Mouse (Mus musculus) stomach, embryonic 16.5 days (tissue): ENCODE measurements around the gene Dok1. TPM values are rescaled to one million over a fixed set of nuclear protein-coding genes. Genes with fewer than 3 reads are reported as not detected.
A peak's percentile ranks its signal among the peaks of the same experiment; 100 is the strongest.

ENCODE experiments used
- ATAC-seq: fragments of 200-750 bp; cut with Nextera tagmentation; 2 replicates; pipeline ENCODE4 v1.8.0; 2017; ENCODE audit warnings: moderate number of reproducible peaks, moderate TSS enrichment; ENCODE audit not compliant: insufficient read depth, low FRiP score
- H3K27ac ChIP-seq: fragments of 300-500 bp; sonication (generic); 2 replicates; pipeline ENCODE4 v1.5.1; 2014; ENCODE audit warnings: low read length
- H3K27me3 ChIP-seq: fragments of 300-500 bp; sonication (generic); 2 replicates; pipeline ENCODE4 v1.6.1; 2014; ENCODE audit warnings: low read length, control low read depth, mixed read lengths; ENCODE audit not compliant: control insufficient read depth, insufficient read depth
- H3K36me3 ChIP-seq: fragments of 300-500 bp; sonication (generic); 2 replicates; pipeline ENCODE4 v1.6.1; 2014; ENCODE audit warnings: low read length; ENCODE audit not compliant: control insufficient read depth, insufficient read depth
- H3K4me1 ChIP-seq: fragments of 300-500 bp; sonication (generic); 2 replicates; pipeline ENCODE4 v1.6.1; 2014; ENCODE audit warnings: low read length, control low read depth, mixed read lengths; ENCODE audit not compliant: control insufficient read depth, insufficient read depth
- H3K4me2 ChIP-seq: fragments of 300-500 bp; sonication (generic); 2 replicates; pipeline ENCODE4 v1.6.1; 2014; ENCODE audit warnings: low read depth, low read length, mixed read lengths
- H3K4me3 ChIP-seq: fragments of 300-500 bp; sonication (generic); replicated peaks from 2 replicates; pipeline ENCODE4 v1.5.1; 2014; ENCODE audit warnings: mild to moderate bottlenecking, low read length
- H3K9ac ChIP-seq: fragments of 300-500 bp; sonication (generic); 2 replicates; pipeline ENCODE4 v1.6.1; 2014; ENCODE audit warnings: low read length
- H3K9me3 ChIP-seq: fragments of 300-500 bp; sonication (generic); replicated peaks from 2 replicates; pipeline ENCODE4 v1.6.1; 2016; ENCODE audit warnings: low read length, control low read depth; ENCODE audit not compliant: control insufficient read depth
- WGBS: fragments of 180-500 bp; shearing (Covaris S2); extraction: QIAGEN DNeasy Blood & Tissue Kit; methylation state at CpG from one replicate; pipeline ENCODE4 v1.1.7; 2014; 5-methylcytosine and 5-hydroxymethylcytosine counted together
- polyA plus RNA-seq: library from polyadenylated mRNA; unstranded; fragments of >200 nt; fragmentation: Nextera tagmentation; extraction: Ambion mirVana; gene quantifications from 2 replicates; pipeline ENCODE4 v1.2.1, GENCODE M21; 2015

Dok1 gene
- 10.5 and 11.3 TPM in 2 replicates for polyA plus RNA-seq

DNA sequence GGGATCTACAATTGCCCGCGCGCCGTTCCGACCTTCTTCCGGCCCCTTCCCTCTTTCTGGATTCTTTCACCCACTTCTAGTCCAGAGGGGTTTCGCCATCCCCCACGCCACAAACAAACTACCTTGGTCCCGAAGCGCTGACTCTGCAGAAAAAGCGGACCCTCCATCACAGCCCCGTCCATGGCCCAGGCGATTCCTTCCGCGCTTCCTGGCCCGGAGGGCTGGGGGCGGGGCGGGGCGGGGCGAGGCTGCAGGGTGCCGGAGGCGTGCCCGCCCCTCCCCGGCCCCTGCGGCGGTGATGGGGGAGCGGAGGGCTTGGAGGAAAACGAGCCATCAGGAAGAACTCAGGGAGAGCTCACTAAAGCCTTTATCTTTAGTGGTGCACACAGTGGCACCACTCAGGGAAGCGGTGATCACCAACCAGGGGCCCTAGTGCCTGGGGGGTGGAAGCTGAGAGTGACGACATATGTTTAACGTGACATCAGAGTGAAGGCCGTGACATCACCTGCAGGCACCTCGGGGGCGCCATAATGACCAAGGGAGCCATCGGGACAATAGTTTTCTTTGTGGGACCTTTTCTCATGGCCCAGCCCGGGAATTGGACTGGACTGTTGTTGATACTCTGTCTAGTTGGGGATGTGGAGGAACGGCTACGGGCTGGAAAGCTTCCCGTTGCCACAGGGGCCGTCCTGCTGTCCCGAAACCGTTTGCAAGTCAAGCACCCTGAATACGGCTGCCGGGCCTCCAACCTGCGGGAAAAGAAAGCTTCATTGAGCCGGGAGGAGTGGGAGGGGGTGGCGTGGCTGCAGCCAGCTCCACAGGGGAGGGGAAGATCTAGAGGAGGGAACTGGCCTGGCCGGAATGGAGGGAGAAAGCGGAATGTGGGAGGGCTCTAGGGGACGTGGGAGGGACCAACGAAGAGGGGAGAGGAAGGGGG, at the start of gene Dok1, which contains the start of gene Loxl3:
Gene Dok1, minus strand, starts transcription at position 223 of the 937 bp plus-strand sequence.
Gene Loxl3, plus strand, starts transcription at position 925 of the 937 bp plus-strand sequence.
- no peaks in the 10 kb centered on the region for H3K9me3 ChIP-seq
- peak; percentile 88 for ATAC-seq
- under 1% methylated on average over 51 of the region's 51 CpGs for WGBS
- peaks cover 18% of the 10 kb centered on the region for H3K4me1 ChIP-seq
- peak within 1 kb of the TSS; percentile 83 for H3K9ac ChIP-seq
- peak within 1 kb of the TSS; percentile 92 for H3K4me2 ChIP-seq
- H3K4me3 ChIP-seq: peak within 1 kb of the TSS; percentile 59
- H3K27ac ChIP-seq: peak within 1 kb of the TSS; percentile 91
- H3K27me3 ChIP-seq: peaks cover 7% of the 10 kb centered on the region; the same call in 1 of the 2 replicates
- no peaks in the 10 kb centered on the region for H3K36me3 ChIP-seq

DNA sequence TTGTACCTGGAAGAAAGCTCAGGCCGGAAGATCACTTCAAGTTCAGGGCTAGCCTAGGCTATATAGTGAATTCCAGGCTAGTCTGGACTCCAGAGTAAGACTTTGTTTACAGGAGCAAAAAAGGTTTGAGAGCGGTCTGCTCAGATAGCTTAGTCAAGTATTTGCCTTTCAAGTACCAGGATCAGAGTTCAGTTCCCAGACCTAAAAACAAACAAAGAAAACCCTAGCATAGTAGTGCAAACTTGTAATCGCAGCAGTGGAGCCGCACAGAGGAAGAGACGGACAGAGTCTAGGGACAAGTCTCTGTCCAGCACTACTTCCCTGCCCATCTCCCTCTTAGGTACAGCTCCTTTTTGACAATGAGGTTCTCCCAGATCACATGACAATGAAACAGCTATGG, 46.9 kb upstream of the Dok1 start:
- ATAC-seq: no peak
- 0 out of 2 replicates have a peak, but pooled peaks cover 6% of the 10 kb centered on the region for H3K36me3 ChIP-seq
- 95% methylated on average over 5 of the region's 5 CpGs for WGBS
- peaks cover 10% of the 10 kb centered on the region; the same call in 1 of the 2 replicates for H3K4me1 ChIP-seq
- peaks cover 43% of the 10 kb centered on the region for H3K27me3 ChIP-seq
- no peak overlapping the region for H3K4me2 ChIP-seq
- H3K4me3 ChIP-seq: no peak overlapping the region
- H3K27ac ChIP-seq: no peak overlapping the region
- H3K9me3 ChIP-seq: no peaks in the 10 kb centered on the region
- H3K9ac ChIP-seq: no peak overlapping the region

DNA sequence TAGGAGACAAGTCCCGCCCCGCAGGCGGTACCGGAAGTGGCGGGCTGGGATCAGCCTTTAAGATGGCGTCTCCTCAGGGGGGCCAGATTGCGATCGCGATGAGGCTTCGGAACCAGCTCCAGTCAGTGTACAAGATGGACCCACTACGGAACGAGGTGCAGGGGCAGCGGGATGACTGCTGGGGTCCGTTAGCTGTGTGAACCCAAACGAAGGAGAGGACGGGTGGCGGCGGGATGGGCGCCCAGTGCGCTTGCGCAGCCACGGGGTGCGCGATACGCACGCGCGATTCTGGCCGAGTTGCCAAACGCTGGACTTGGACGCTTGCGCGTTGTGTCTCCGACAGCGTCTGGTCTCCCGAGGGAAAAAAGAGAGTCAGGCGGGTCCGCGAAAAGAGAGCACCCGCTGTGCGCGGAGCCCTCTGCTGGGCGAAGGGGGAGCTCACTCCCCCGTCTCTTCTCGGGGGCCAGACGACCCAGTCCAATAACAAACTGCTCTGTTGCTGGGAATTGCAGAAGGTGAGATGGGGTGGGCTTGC, 45.1 kb upstream of the Dok1 start:
- H3K36me3 ChIP-seq: 0 out of 2 replicates have a peak, but pooled peaks cover 6% of the 10 kb centered on the region
- H3K4me2 ChIP-seq: peak overlapping the region; percentile 97
- WGBS: under 1% methylated on average over 46 of the region's 46 CpGs
- peak overlapping the region; percentile 86 for H3K9ac ChIP-seq
- no peaks in the 10 kb centered on the region for H3K9me3 ChIP-seq
- ATAC-seq: peak; percentile 95
- H3K4me3 ChIP-seq: peak overlapping the region; percentile 85
- peaks cover 43% of the 10 kb centered on the region for H3K27me3 ChIP-seq
- peaks cover 10% of the 10 kb centered on the region; the same call in 1 of the 2 replicates for H3K4me1 ChIP-seq
- peak overlapping the region; percentile 84 for H3K27ac ChIP-seq

DNA sequence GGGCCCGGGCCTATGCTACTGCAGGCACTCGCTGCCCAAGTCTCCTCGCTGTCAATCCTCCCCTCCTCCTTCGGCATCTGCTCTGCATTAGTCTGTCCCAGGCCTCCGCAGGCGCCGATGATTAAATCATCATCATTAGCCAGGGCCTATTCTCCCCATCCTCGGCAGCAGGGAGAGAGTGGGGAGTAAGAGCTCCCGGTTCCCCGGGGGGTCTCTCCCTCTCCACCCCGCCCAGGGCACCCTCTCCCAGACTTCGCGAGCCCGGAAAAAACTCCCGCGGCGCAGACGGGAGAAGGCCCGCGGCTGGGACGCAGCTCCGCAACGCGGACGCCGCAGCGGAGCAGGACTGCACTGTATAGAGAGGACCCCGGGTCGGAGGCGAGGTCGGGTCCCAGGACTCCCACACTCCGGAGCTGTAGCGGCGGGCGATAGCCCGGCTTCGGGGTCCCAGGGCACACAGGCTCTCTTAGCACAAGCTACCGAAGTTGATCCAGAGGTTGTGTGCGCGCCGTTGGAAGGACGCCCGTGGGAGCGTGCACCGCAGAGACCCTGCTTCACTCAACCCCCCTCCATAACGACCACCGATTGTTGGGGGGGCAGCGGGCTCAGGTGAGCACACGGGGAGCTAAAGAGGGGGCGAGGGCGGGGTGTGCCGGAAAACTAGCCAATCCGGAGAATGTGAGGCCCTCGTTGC, 44.5 kb upstream of the Dok1 start, which contains the start of gene Pcgf1:
Gene Pcgf1, plus strand, starts transcription at position 240 of the 694 bp plus-strand sequence.
- H3K4me2 ChIP-seq: peak within 1 kb of the TSS; percentile 97
- H3K27me3 ChIP-seq: peaks cover 41% of the 10 kb centered on the region
- no peaks in the 10 kb centered on the region for H3K9me3 ChIP-seq
- H3K9ac ChIP-seq: peak within 1 kb of the TSS; percentile 86
- peak within 1 kb of the TSS; percentile 85 for H3K4me3 ChIP-seq
- peaks cover 10% of the 10 kb centered on the region; the same call in 1 of the 2 replicates for H3K4me1 ChIP-seq
- under 1% methylated on average over 54 of the region's 54 CpGs for WGBS
- 0 out of 2 replicates have a peak, but pooled peaks cover 6% of the 10 kb centered on the region for H3K36me3 ChIP-seq
- peak; percentile 41 for ATAC-seq
- peak within 1 kb of the TSS; percentile 84 for H3K27ac ChIP-seq

DNA sequence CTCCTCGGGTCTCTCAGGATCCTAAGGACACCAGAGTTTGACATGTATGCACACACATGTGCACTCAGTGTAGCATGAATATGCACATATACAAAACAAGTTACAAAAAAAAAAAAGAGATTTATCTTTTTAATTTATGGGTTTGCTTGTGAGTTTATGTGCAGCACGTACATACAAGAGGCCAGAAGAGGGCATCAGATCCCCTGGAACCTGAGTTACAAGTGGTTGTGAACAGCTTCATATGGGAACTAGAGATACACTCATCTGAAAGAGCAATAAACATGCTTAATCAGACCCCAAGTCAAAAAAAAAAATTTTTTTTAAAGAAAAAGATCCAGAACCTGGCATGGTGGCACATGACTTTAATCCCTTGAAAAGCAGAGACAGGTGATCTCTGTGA, 41.7 kb upstream of the Dok1 start:
- Histone ChIP-seq H3K27me3 (peaks cover 61% of the 10 kb centered on the region), H3K4me1 (peaks cover 16% of the 10 kb centered on the region), H3K4me2 (no peak overlapping the region), H3K9me3 (no peaks in the 10 kb centered on the region), H3K4me3 (no peak overlapping the region), H3K9ac (no peak overlapping the region), H3K27ac (no peak overlapping the region), H3K36me3 (no peaks in the 10 kb centered on the region)
- no peak for ATAC-seq
- 17% methylated on average over 2 of the region's 2 CpGs for WGBS

DNA sequence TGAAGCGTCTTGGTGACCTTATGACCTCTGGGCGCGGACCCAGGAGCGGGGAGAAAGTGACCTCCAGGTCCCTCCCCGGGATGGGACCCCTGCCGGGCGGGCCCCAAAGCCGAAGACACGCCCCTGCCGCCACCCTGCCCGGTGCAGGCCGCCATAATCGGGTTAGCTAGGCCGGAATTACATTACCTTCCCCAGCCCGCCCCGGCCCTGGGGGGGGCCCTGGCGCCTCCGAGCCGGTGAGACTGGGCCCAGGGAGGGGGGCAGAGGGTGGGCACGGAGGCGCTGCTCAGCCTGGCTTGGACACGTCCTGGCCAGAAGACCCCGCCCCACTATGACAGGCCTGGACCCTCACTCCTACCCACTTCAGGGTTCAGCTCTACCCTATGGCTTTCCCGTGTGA, 37.9 kb upstream of the Dok1 start:
- Histone ChIP-seq H3K4me2 (no peak overlapping the region; the same call in 1 of the 2 replicates), H3K9me3 (no peaks in the 10 kb centered on the region), H3K27me3 (peaks cover 92% of the 10 kb centered on the region), H3K4me1 (peaks cover 11% of the 10 kb centered on the region), H3K9ac (no peak overlapping the region), H3K36me3 (no peaks in the 10 kb centered on the region), H3K4me3 (peak overlapping the region; percentile 28), H3K27ac (no peak overlapping the region)
- WGBS: under 1% methylated on average over 22 of the region's 24 CpGs
- ATAC-seq: peak; percentile 46; the same call in 1 of the 2 replicates

DNA sequence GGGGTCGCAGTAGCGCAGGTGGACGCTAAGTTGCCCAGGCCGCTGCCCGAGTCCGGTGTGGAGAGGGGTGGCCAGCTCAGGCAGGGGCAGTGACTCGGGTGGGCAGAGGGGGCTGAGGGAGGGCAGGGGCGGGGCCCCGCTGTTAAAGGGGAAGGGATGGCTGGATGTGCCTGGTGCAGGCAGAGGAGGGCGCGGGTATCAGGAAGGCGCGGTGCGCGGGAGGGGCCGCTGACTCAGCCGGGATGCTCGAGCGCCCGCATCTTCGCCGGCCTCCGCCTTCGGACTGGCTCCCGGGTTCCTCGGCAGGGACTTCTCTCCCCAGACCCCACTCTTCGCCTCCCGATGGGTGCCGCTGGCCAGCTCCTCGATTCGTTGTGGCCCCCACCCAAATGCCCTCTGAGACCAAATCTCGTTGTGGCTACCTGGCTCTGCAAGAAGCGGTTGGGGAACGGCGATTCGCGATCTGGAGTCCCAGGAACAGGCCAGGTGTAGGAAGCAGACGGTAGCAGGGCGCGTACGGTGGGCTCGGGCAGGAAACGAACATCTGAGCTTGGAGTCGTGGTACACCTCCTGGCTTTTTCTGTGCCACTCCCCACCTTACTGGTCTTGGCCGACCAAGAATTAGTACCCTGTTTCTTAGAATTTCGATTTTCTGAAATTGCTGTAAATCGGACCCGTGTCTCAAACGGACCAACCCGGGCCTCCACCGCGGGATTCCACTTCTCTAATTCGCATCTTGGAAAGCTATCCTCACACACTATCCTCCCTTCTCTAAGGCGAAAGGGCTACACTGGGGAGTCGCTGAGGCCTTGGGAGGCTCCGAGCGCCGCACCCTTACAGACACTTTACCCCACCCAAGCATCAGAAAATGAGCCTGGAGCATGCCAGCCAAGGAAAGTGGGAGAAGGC, 37.3 kb upstream of the Dok1 start:
- WGBS: 2% methylated on average over 58 of the region's 58 CpGs
- H3K9me3 ChIP-seq: no peaks in the 10 kb centered on the region
- H3K27me3 ChIP-seq: peaks cover 94% of the 10 kb centered on the region
- H3K9ac ChIP-seq: no peak overlapping the region
- peak; percentile 22; the same call in 1 of the 2 replicates for ATAC-seq
- H3K4me2 ChIP-seq: peak overlapping the region; percentile 11; the same call in 1 of the 2 replicates
- H3K36me3 ChIP-seq: no peaks in the 10 kb centered on the region
- peak overlapping the region; percentile 28 for H3K4me3 ChIP-seq
- no peak overlapping the region for H3K27ac ChIP-seq
- peaks cover 11% of the 10 kb centered on the region for H3K4me1 ChIP-seq

DNA sequence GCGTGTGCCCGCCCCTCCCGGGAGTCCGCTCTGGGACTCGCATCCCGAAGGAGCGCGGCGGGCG, 36.8 kb upstream of the Dok1 start, which contains the start of gene Tlx2:
Gene Tlx2, minus strand, starts transcription at position 47 of the 64 bp plus-strand sequence.
- H3K4me3 ChIP-seq: peak within 1 kb of the TSS; percentile 28
- no peak for ATAC-seq
- H3K27me3 ChIP-seq: peaks cover 95% of the 10 kb centered on the region
- no peaks in the 10 kb centered on the region for H3K9me3 ChIP-seq
- peak within 1 kb of the TSS; percentile 39; the same call in 1 of the 2 replicates for H3K9ac ChIP-seq
- H3K36me3 ChIP-seq: no peaks in the 10 kb centered on the region
- WGBS: 2% methylated on average over 10 of the region's 10 CpGs
- H3K27ac ChIP-seq: no peak within 1 kb of the TSS
- peak within 1 kb of the TSS; percentile 40; the same call in 1 of the 2 replicates for H3K4me2 ChIP-seq
- H3K4me1 ChIP-seq: peaks cover 11% of the 10 kb centered on the region
